Mouse (Mus musculus) intestine, embryonic 16.5 days (tissue): ENCODE measurements around the gene Tspan11. TPM values are rescaled to one million over a fixed set of nuclear protein-coding genes. Genes with fewer than 3 reads are reported as not detected.

Source experiments
- ATAC-seq: fragments of 200-750 bp; cut with Nextera tagmentation; 2 replicates; pipeline ENCODE4 v1.8.0; 2017; ENCODE audit warnings: moderate TSS enrichment, moderate library complexity
- H3K27ac ChIP-seq: fragments of 300-500 bp; sonication (generic); 2 replicates; pipeline ENCODE4 v1.5.1; 2014; ENCODE audit warnings: mild to moderate bottlenecking, low read length
- H3K27me3 ChIP-seq: fragments of 300-500 bp; sonication (generic); replicated peaks from 2 replicates; pipeline ENCODE4 v1.6.1; 2014; ENCODE audit warnings: low read length, control low read depth, mixed read lengths; ENCODE audit not compliant: control insufficient read depth, insufficient read depth
- H3K36me3 ChIP-seq: fragments of 300-500 bp; sonication (generic); 2 replicates; pipeline ENCODE4 v1.6.1; 2014; ENCODE audit warnings: low read length, control low read depth; ENCODE audit not compliant: control insufficient read depth, insufficient read depth
- H3K4me1 ChIP-seq: fragments of 300-500 bp; sonication (generic); 2 replicates; pipeline ENCODE4 v1.6.1; 2014; ENCODE audit warnings: low read length, control low read depth, mixed read lengths; ENCODE audit not compliant: control insufficient read depth, insufficient read depth
- H3K4me2 ChIP-seq: fragments of 300-500 bp; sonication (generic); 2 replicates; pipeline ENCODE4 v1.6.1; 2014; ENCODE audit warnings: low read depth, low read length, control low read depth
- H3K4me3 ChIP-seq: fragments of 300-500 bp; sonication (generic); 2 replicates; pipeline ENCODE4 v1.5.1; 2014; ENCODE audit warnings: mild to moderate bottlenecking, low read length
- H3K9ac ChIP-seq: fragments of 300-500 bp; sonication (generic); 2 replicates; pipeline ENCODE4 v1.6.1; 2014; ENCODE audit warnings: low read depth, low read length
- H3K9me3 ChIP-seq: fragments of 300-500 bp; sonication (generic); 2 replicates; pipeline ENCODE4 v1.6.1; 2016; ENCODE audit warnings: low read length, control low read depth; ENCODE audit not compliant: control insufficient read depth
- WGBS: fragments of 180-500 bp; shearing (Covaris S2); extraction: QIAGEN DNeasy Blood & Tissue Kit; methylation state at CpG from one replicate; pipeline ENCODE4 v1.1.7; 2014; 5-methylcytosine and 5-hydroxymethylcytosine counted together
- polyA plus RNA-seq: library from polyadenylated mRNA; unstranded; fragments of >200 nt; fragmentation: Nextera tagmentation; extraction: Ambion mirVana; gene quantifications from 2 replicates; pipeline ENCODE4 v1.2.1, GENCODE M21; 2015

Gene Tspan11
- polyA plus RNA-seq, 1 experiment from 2014 or later: 2.5 TPM

DNA sequence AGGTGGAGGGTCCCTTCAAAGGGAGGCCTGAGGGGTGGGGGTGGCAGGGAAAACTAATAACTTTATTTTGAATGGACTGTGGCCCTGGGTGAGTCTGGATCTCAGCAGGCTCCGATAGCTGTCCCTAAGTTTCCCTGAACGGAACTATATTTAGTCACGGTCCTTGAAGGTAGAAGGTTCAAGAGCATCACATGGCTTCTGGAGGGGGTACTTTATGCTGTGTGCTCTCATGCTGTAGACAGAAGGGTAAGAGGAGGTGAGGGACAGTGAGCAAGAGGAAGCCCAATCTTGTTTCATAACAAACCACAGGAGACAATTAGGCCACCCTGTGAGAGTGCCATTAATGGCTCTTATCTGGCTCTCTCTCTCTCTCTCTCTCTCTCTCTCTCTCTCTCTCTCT is 10.0 kb downstream of the Tspan11 start:
- ATAC-seq: no peak
- Histone ChIP-seq H3K27me3 (no peaks in the 10 kb centered on the region), H3K4me1 (0 out of 2 replicates have a peak, but pooled peaks cover 2% of the 10 kb centered on the region), H3K9me3 (no peaks in the 10 kb centered on the region), H3K4me2 (no peak overlapping the region), H3K4me3 (no peak overlapping the region), H3K36me3 (no peaks in the 10 kb centered on the region), H3K9ac (no peak overlapping the region), H3K27ac (no peak overlapping the region)
- 97% methylated on average over 3 of the region's 3 CpGs for WGBS

DNA sequence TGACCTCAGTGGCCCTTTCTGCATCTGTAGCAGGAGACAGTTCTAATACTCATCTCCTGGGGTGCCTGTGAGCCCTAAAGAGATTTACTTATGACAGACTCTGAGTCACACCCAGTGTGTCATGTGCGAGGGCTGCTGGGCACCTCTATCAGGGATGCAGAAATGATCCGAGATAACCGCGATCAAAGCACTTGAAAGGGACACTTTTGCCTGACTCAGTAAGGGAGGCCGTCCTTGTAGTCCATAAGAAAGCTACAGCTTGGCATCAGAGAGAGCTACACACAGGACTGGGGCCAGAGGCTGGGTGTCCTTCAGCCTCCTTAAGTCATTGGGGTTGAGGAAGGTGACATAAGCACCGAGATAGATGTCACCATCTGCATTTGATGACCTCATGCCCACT is 12.7 kb downstream of the Tspan11 start:
- Histone ChIP-seq H3K9me3 (no peaks in the 10 kb centered on the region), H3K36me3 (no peaks in the 10 kb centered on the region), H3K27me3 (no peaks in the 10 kb centered on the region), H3K9ac (no peak overlapping the region), H3K4me3 (no peak overlapping the region), H3K4me2 (no peak overlapping the region), H3K4me1 (0 out of 2 replicates have a peak, but pooled peaks cover 2% of the 10 kb centered on the region), H3K27ac (no peak overlapping the region)
- ATAC-seq: no peak
- 84% methylated on average over 6 of the region's 6 CpGs for WGBS

DNA sequence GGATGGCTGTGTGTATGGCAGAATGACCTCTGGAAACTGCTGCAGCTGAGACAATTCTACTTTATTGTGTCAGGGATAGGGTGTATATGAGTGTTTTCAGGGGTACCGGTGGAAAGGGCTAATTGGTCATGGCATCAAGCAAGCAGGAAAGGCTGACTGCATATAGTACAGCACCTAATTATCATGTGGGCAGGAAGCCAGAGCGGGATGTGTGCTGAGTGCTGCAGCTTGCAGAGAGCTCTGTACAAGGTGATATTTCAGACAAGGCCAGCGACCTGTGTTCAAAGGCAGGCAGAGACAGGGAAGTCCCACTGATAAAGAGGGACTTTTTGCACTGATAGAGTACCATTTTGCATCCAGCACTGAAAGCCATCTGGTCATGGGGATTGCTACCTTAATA is 13.9 kb downstream of the Tspan11 start:
- 77% methylated on average over 3 of the region's 3 CpGs for WGBS
- ATAC-seq: no peak

DNA sequence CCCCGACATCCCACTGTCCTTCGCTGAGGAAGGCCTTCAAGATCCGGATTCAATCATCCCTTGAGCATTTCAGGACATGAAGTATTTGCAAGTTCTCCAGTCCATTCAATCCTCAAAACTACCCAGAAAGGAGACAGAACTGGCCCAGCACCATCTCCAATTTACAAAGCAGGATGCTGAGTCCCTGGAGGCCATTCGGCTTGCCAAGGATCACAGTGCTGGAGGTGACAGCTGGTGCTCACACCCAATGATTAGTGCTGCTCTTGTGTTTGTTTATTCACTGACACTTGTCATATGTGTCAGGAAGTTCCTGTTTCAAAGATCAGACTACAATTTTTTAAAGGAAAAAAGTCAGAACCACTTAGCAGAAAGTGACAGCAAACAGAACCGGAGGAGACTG is 14.3 kb downstream of the Tspan11 start:
- Histone ChIP-seq H3K4me1 (0 out of 2 replicates have a peak, but pooled peaks cover 2% of the 10 kb centered on the region), H3K9ac (no peak overlapping the region), H3K9me3 (no peaks in the 10 kb centered on the region), H3K36me3 (no peaks in the 10 kb centered on the region), H3K27ac (no peak overlapping the region), H3K4me2 (no peak overlapping the region), H3K4me3 (no peak overlapping the region), H3K27me3 (no peaks in the 10 kb centered on the region)
- WGBS: 78% methylated on average over 5 of the region's 5 CpGs
- no peak for ATAC-seq

More for the DNA sequence above, 13.9 kb downstream of the Tspan11 start:
- no peaks in the 10 kb centered on the region for H3K9me3 ChIP-seq
- H3K36me3 ChIP-seq: no peaks in the 10 kb centered on the region
- no peak overlapping the region for H3K27ac ChIP-seq
- H3K4me1 ChIP-seq: 0 out of 2 replicates have a peak, but pooled peaks cover 2% of the 10 kb centered on the region
- no peak overlapping the region for H3K4me3 ChIP-seq
- no peak overlapping the region for H3K9ac ChIP-seq
- H3K27me3 ChIP-seq: no peaks in the 10 kb centered on the region
- H3K4me2 ChIP-seq: no peak overlapping the region

DNA sequence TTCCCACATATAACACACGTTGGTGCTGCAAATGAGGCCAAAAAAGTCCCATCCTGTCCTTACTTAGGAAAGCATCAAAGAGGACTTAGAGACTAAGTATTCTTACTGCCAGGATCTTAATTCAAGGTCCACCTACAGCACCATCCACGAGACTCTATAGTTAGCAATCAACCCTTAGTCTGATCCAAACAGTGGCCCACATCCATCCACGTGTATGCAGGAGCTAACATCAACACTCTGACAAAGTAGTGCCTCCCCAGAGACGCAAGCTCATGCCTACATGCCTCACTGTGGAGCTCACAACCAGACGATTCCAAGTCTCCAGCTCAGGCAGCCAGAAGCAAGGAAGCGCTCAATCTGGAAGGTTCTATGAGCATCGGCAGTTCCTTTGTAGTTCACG is 15.2 kb downstream of the Tspan11 start:
- no peak overlapping the region for H3K4me2 ChIP-seq
- WGBS: 79% methylated on average over 8 of the region's 8 CpGs
- H3K36me3 ChIP-seq: no peaks in the 10 kb centered on the region
- H3K9me3 ChIP-seq: no peaks in the 10 kb centered on the region
- no peak overlapping the region for H3K9ac ChIP-seq
- ATAC-seq: no peak
- H3K27me3 ChIP-seq: no peaks in the 10 kb centered on the region
- no peaks in the 10 kb centered on the region for H3K4me1 ChIP-seq
- H3K27ac ChIP-seq: no peak overlapping the region
- H3K4me3 ChIP-seq: no peak overlapping the region

DNA sequence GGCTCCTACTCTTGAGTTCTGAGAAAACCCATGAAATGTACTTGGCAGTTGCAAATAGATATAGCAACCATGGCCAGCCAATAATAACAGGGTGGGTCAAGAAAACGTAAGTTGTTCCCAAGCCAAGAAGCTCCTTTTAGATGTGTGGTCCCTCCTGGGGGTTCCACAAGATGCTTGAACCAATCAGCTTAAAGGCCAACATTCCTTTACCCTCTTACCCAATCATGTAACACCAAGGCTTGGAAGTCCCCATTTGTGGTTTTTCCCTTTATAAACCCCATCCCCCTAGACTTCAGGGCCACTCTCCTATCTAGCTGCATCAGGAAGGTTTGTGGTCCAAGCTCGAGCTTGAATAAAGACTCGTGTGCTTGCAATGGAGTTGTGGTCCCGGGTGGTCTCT is 23.2 kb downstream of the Tspan11 start:
- Histone ChIP-seq H3K4me3 (no peak overlapping the region), H3K36me3 (no peaks in the 10 kb centered on the region), H3K27ac (no peak overlapping the region), H3K4me1 (no peaks in the 10 kb centered on the region), H3K4me2 (no peak overlapping the region), H3K9ac (no peak overlapping the region), H3K9me3 (no peaks in the 10 kb centered on the region), H3K27me3 (no peaks in the 10 kb centered on the region)
- WGBS: 88% methylated on average over 4 of the region's 4 CpGs
- no peak for ATAC-seq

DNA sequence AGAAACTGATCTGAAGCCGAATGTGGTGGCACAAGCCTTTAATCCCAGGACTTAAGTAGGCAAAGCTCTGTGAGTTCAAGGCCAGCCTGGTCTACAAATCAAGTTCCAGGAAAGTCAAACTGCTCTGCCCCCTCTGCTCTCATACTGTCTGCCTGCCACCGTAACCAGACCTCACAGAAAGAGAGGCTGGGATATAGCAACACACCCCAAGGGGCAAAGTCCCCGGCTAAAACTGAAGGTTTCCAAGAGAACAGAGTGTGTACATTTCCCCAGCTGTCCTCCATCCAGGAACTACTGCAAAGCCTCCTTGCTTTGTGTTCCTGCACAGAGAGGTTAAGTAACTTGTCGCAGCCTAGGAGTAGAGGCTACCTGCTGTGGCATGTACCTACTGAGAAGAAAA is 24.3 kb downstream of the Tspan11 start:
- no peaks in the 10 kb centered on the region for H3K36me3 ChIP-seq
- H3K9ac ChIP-seq: no peak overlapping the region
- WGBS: 53% methylated on average over 4 of the region's 4 CpGs
- H3K9me3 ChIP-seq: no peaks in the 10 kb centered on the region
- ATAC-seq: peak; percentile 83
- H3K4me3 ChIP-seq: no peak overlapping the region
- H3K27me3 ChIP-seq: no peaks in the 10 kb centered on the region
- no peaks in the 10 kb centered on the region for H3K4me1 ChIP-seq
- no peak overlapping the region for H3K4me2 ChIP-seq
- H3K27ac ChIP-seq: no peak overlapping the region

DNA sequence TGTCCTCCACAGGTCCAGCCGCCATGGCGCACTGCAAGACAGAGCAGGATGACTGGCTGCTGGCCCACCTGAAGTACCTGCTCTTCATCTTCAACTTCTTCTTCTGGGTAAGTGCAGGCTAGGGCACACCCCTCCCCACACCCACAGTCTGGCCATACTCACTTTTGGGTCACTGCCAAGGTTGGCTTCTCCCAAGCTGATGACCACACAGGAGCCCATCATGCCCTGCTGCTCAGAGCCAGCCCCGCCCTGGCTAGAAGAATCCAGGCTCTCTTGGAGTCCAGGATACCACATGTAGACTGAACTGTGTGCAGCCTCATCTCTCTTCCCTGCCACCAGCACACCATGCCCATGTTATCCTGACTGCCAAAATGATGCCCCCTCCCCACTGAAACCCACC is 25.5 kb downstream of the Tspan11 start:
- no peak for ATAC-seq
- no peaks in the 10 kb centered on the region for H3K4me1 ChIP-seq
- H3K9me3 ChIP-seq: no peaks in the 10 kb centered on the region
- no peak overlapping the region for H3K27ac ChIP-seq
- H3K9ac ChIP-seq: no peak overlapping the region
- no peak overlapping the region for H3K4me3 ChIP-seq
- no peak overlapping the region for H3K4me2 ChIP-seq
- no peaks in the 10 kb centered on the region for H3K36me3 ChIP-seq
- no peaks in the 10 kb centered on the region for H3K27me3 ChIP-seq
- 97% methylated on average over 3 of the region's 3 CpGs for WGBS

DNA sequence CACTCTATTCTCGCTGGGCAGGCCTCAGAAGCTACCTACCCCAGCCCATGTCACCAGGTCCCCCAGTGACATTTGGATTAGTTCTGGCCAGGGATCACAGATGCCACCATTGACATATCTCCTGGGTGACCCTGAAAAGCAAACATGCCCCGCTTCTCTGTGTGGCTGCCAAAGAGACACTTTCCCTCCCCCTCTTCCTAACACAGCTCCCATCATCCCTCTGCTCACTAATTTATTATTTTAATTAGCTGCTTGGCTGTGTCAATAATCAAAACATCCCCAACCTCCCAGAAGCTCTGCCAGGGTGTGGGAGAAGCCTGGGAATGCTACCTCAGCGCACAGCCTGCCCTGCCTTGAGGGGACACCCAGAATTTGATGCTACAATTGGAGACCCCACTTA is 29.6 kb downstream of the Tspan11 start:
- Histone ChIP-seq H3K27ac (no peak overlapping the region), H3K9me3 (no peaks in the 10 kb centered on the region), H3K4me2 (no peak overlapping the region), H3K4me3 (no peak overlapping the region), H3K9ac (no peak overlapping the region), H3K36me3 (no peaks in the 10 kb centered on the region), H3K4me1 (no peaks in the 10 kb centered on the region), H3K27me3 (no peaks in the 10 kb centered on the region)
- WGBS: 72% methylated on average over 3 of the region's 3 CpGs
- ATAC-seq: no peak

DNA sequence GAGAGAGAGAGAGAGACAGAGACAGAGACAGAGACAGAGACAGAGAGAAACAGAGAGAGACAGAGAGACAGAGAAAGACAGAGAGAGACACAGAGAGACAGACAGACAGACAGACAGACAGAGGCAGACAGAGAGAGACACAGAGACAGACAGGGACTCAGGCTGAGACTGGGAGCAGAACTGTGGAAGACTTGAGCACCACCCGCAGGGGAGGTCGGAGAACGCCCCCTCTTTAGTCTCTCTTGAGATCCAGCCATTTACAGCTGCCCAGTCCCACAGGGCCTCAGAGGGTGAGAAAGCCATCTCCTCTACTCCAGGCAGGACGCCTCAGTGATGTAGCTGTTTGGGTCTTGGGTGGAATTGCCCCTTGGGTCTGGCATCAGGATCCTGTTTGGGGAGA is 30.3 kb downstream of the Tspan11 start:
- H3K27me3 ChIP-seq: no peaks in the 10 kb centered on the region
- no peaks in the 10 kb centered on the region for H3K9me3 ChIP-seq
- H3K4me2 ChIP-seq: no peak overlapping the region
- 80% methylated on average over 4 of the region's 4 CpGs for WGBS
- no peaks in the 10 kb centered on the region for H3K36me3 ChIP-seq
- no peak overlapping the region for H3K27ac ChIP-seq
- no peak overlapping the region for H3K9ac ChIP-seq
- no peak overlapping the region for H3K4me3 ChIP-seq
- no peaks in the 10 kb centered on the region for H3K4me1 ChIP-seq
- ATAC-seq: no peak
